In the genomic region with DNA sequence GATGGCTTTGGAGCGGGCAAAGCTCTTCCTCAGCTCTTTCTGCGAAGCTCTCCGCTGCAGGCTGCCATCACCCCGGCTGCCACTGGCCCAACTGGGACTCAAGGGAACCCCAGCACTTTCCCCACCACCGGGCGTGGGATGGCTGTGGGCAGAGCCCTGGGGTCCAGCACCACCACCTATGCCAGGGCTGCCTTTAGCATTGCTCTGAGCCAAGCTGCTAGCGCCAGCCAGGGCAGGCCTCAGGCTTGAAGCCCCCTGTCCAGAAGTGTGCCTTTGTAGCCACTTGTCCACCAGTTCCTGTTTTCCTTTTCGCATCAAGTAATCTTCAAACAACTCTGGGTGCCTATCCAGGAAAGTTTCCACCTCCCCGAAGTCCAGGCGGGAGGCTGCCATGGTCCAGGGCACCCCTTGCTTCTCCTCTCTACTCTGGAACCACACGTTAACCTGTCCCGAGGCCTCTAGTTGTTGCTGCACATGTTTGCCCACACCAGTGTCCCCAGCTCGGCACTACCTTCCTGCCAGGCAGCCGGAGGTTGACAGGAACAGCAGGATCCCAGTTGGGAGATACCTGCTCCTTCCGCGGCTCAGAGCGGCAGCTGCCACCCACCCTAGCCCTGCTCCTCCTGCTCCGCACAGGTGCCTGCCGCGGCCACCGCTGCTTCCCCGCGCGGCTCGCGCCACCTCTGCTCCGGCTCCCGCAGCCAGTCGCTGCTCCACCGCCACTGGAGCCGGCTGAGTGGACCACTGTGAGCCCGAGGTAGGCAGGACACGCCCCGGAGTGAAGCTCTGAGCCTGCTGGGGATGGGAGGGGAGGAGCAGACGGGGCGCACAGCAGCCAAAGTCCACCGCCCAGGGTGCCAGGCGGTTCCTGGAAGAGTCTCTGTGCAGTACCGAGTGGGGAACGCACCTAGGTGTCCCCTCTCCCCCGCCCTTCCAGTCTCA, we compare ENCODE assay signal across 8 mouse cellular contexts. TPM values are rescaled to one million over a fixed set of nuclear protein-coding genes. Genes with fewer than 3 reads are reported as not detected.
DNase-seq lines count a peak whose midpoint lies in the region; ATAC-seq lines count a peak whose summit lies in the region.

A gene (minus strand): TSS at position 560 of the 942 bp plus-strand sequence.

- H3K9ac ChIP-seq in forebrain, embryonic 14.5 days (ENCODE audit: low read length), result peak within 1 kb of the TSS; percentile 64
- peak within 1 kb of the TSS; percentile 48 for H3K9ac ChIP-seq in intestine, embryonic 15.5 days
- H3K9ac ChIP-seq in liver, embryonic 11.5 days (ENCODE audit: low read depth, low read length), result no peak within 1 kb of the TSS

- H3K4me3 ChIP-seq in forebrain, embryonic 14.5 days (ENCODE audit: low read depth, low read length), result peak within 1 kb of the TSS; percentile 38
- H3K4me3 ChIP-seq in intestine, embryonic 15.5 days (replicated peaks), result peak within 1 kb of the TSS; percentile 47
- peak within 1 kb of the TSS; percentile 50 for H3K4me3 ChIP-seq in liver, embryonic 11.5 days (ENCODE audit: low read depth, low read length)

- 17% methylated on average over 41 of the region's 41 CpGs for WGBS in forebrain, embryonic 14.5 days
- 17% methylated on average over 38 of the region's 41 CpGs for WGBS in intestine, embryonic 15.5 days
- WGBS in liver, embryonic 11.5 days, result 17% methylated on average over 41 of the region's 41 CpGs

- H3K27ac ChIP-seq in forebrain, embryonic 14.5 days (ENCODE audit: low read depth, low read length), result no peak within 1 kb of the TSS
- H3K27ac ChIP-seq in intestine, embryonic 15.5 days, result no peak within 1 kb of the TSS
- no peak within 1 kb of the TSS for H3K27ac ChIP-seq in liver, embryonic 11.5 days (ENCODE audit: low read depth, low read length)

- no peaks in the 10 kb centered on the region for H3K9me3 ChIP-seq in forebrain, embryonic 14.5 days (replicated peaks; ENCODE audit: control insufficient read depth, low read length)
- no peaks in the 10 kb centered on the region for H3K9me3 ChIP-seq in intestine, embryonic 15.5 days
- no peaks in the 10 kb centered on the region for H3K9me3 ChIP-seq in liver, embryonic 11.5 days (ENCODE audit: control insufficient read depth, low read length)

- H3K4me1 ChIP-seq in forebrain, embryonic 14.5 days (ENCODE audit: control insufficient read depth, insufficient read depth, low read length), result no peaks in the 10 kb centered on the region
- H3K4me1 ChIP-seq in intestine, embryonic 15.5 days (replicated peaks), result no peaks in the 10 kb centered on the region
- H3K4me1 ChIP-seq in liver, embryonic 11.5 days (replicated peaks; ENCODE audit: control insufficient read depth, insufficient read depth, low read length), result no peaks in the 10 kb centered on the region

- peak; percentile 29 to 30 for DNase-seq in cerebellum, postnatal 25 days
- no peak for DNase-seq in cerebellum, adult 8-10 months
- DNase-seq in ZHBTc4 (ENCODE audit: low read depth, low spot score), result peak; percentile 83
- peak; percentile 34 for DNase-seq in forebrain, embryonic 14.5 days (ENCODE audit: low spot score)
- DNase-seq in liver, embryonic 11.5 days (ENCODE audit: low spot score), result peak; percentile 50
- peak; percentile 52 for DNase-seq in neural tube, embryonic 10.5 days (ENCODE audit: extremely low spot score, low spot score)

- peak; percentile 71 for ATAC-seq in forebrain, embryonic 14.5 days
- peak; percentile 99 for ATAC-seq in intestine, embryonic 15.5 days
- ATAC-seq in liver, embryonic 11.5 days (replicated peaks; ENCODE audit: low FRiP score), result peak; percentile 71
- ATAC-seq in erythroid progenitor cell, adult 5-6 weeks (replicated peaks; ENCODE audit: low FRiP score, poor library complexity, severe bottlenecking), result no peak

- H3K36me3 ChIP-seq in forebrain, embryonic 14.5 days (ENCODE audit: control insufficient read depth, insufficient read depth, low read length), result no peaks in the 10 kb centered on the region
- no peaks in the 10 kb centered on the region for H3K36me3 ChIP-seq in intestine, embryonic 15.5 days
- H3K36me3 ChIP-seq in liver, embryonic 11.5 days (ENCODE audit: control insufficient read depth, insufficient read depth, low read length), result no peaks in the 10 kb centered on the region

- no peaks in the 10 kb centered on the region for H3K27me3 ChIP-seq in forebrain, embryonic 14.5 days (replicated peaks; ENCODE audit: control insufficient read depth, insufficient read depth, low read length)
- H3K27me3 ChIP-seq in intestine, embryonic 15.5 days (replicated peaks), result peaks cover 4% of the 10 kb centered on the region; the same call in 1 of the 2 replicates
- H3K27me3 ChIP-seq in liver, embryonic 11.5 days (replicated peaks; ENCODE audit: control insufficient read depth, insufficient read depth, low read length), result peaks cover 18% of the 10 kb centered on the region

- H3K4me2 ChIP-seq in forebrain, embryonic 14.5 days (ENCODE audit: low read length), result peak within 1 kb of the TSS; percentile 91
- H3K4me2 ChIP-seq in intestine, embryonic 15.5 days (replicated peaks), result peak within 1 kb of the TSS; percentile 96
- peak within 1 kb of the TSS; percentile 70 for H3K4me2 ChIP-seq in liver, embryonic 11.5 days

RNA-seq across cellular contexts. Expression of the gene that starts here (rescaled TPM):
- polyA plus RNA-seq in forebrain, embryonic 14.5 days (2014; fragmentation: Nextera tagmentation; extraction: Ambion mirVana), result 0.14 and 0.19 TPM in 2 replicates
- 0.39 and 0.57 TPM in 2 replicates for polyA plus RNA-seq in intestine, embryonic 15.5 days (2015; fragmentation: Nextera tagmentation; extraction: Ambion mirVana)
- polyA plus RNA-seq in liver, embryonic 11.5 days (2014; fragmentation: Nextera tagmentation; extraction: Ambion mirVana), result 0.12 and 0.40 TPM in 2 replicates
- total RNA-seq in erythroid progenitor cell, adult 5-6 weeks (2015; ENCODE audit: low replicate concordance), result not detected in 2 replicates
- not detected in 2 replicates for total RNA-seq in erythroid progenitor cell, adult 5-6 weeks (2017; ENCODE audit: low replicate concordance)

Comparison
In these comparisons a context has a peak if more than half of its experiments do, and no peak if none do; other contexts are left out.
1. Peak in DNase-seq, ATAC-seq, H3K4me3 ChIP-seq, H3K9ac ChIP-seq and H3K4me2 ChIP-seq in forebrain, embryonic 14.5 days; RNA of the gene not detected or under 1 TPM.
2. Peak in ATAC-seq, H3K4me3 ChIP-seq, H3K9ac ChIP-seq and H3K4me2 ChIP-seq in intestine, embryonic 15.5 days; RNA of the gene not detected or under 1 TPM.
3. Peak in DNase-seq, ATAC-seq, H3K4me3 ChIP-seq and H3K4me2 ChIP-seq in liver, embryonic 11.5 days; RNA of the gene not detected or under 1 TPM.